Mouse (Mus musculus): Measurements from ENCODE around the gene Grid1. TPM values are rescaled to one million over a fixed set of nuclear protein-coding genes. Genes with fewer than 3 reads are reported as not detected.

Gene Grid1
- 0.26 and 0.36 TPM in 2 replicates for polyA plus RNA-seq (2015; fragmentation: Nextera tagmentation; extraction: Ambion mirVana)

DNA sequence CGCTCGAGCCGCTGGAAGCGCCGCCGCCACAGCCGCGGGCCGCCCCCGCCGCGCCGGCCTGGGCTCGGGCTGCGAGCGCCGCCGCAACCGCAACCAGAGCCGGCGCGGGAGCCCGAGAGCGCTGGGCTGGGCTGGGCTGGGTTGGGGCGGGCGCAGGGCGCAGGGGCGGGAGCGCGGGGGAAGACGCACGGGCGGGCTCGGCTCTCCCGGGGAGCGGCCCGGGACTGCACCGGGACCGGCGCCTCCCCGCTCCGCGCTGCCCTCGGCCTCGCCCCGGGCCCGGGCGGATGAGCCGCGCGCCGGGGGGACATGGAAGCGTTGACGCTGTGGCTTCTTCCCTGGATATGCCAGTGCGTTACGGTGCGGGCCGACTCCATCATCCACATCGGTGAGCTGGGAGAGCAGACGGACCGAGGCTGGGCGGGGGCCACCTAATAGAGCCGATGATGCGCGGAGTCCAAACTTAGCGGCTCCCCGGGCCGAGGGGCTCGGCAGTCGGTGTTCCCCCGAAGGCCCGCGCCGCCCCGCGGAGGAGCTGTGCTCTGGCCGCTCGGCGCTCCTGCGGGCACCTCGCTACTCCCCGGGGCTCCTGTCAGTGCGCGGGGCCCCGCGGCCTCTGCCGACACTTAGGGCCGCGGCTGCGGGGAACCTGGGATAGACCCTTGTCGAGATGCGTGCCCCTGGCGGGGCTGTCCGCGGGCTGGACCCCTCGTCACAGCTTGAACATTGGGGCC lies at the start of gene Grid1:
Gene Grid1 (plus strand): TSS at position 190 of the 734 bp plus-strand sequence.
- H3K9me3 ChIP-seq (replicated peaks; ENCODE audit: control insufficient read depth, low read length), result no peaks in the 10 kb centered on the region

DNA sequence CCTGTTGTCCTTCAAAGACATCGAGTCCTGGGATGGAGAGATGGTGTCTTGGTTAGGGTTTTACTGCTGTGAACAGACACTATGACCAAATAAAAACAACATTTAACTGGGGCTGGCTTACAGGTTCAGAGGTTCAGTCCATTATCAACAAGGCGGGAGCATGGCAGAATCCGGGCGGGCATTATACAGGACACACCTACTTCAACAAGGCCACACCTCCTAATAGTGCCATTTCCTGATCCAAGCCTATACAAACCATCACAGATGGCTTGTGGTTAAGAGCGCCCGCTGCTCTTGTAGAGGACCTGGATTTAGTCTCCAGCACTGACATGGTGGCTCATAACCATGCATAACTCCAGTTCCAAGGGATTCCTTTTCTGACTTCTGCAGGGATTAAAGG lies 49.4 kb upstream of the Grid1 start:
- Histone ChIP-seq H3K4me3 (ENCODE audit: low read length) (no peak overlapping the region), H3K27me3 (ENCODE audit: control insufficient read depth, insufficient read depth, low read length) (peaks cover 7% of the 10 kb centered on the region; the same call in 1 of the 2 replicates), H3K9ac (ENCODE audit: low read length) (no peak overlapping the region), H3K27ac (ENCODE audit: low read length) (no peak overlapping the region), H3K4me1 (ENCODE audit: control insufficient read depth, insufficient read depth, low read length) (peaks cover 6% of the 10 kb centered on the region), H3K36me3 (ENCODE audit: control insufficient read depth, insufficient read depth) (no peaks in the 10 kb centered on the region), H3K4me2 (ENCODE audit: low read depth, low read length) (no peak overlapping the region), H3K9me3 (replicated peaks; ENCODE audit: control insufficient read depth, low read length) (peaks cover 2% of the 10 kb centered on the region; the same call in 1 of the 2 replicates)
- 86% methylated on average over 6 of the region's 6 CpGs for WGBS
- ATAC-seq (replicated peaks; ENCODE audit: extremely low read depth, insufficient read depth, low FRiP score), result no peak

More for the DNA sequence above, at the start of gene Grid1:
- peaks cover 14% of the 10 kb centered on the region; the same call in 1 of the 2 replicates for H3K4me1 ChIP-seq (ENCODE audit: control insufficient read depth, insufficient read depth, low read length)
- no peaks in the 10 kb centered on the region for H3K36me3 ChIP-seq (ENCODE audit: control insufficient read depth, insufficient read depth)
- peak within 1 kb of the TSS; percentile 76 for H3K4me2 ChIP-seq (ENCODE audit: low read depth, low read length)
- peak; percentile 43; the same call in 1 of the 2 replicates for ATAC-seq (replicated peaks; ENCODE audit: extremely low read depth, insufficient read depth, low FRiP score)
- H3K27me3 ChIP-seq (ENCODE audit: control insufficient read depth, insufficient read depth, low read length), result peaks cover 90% of the 10 kb centered on the region
- no peak within 1 kb of the TSS; the same call in 1 of the 2 replicates for H3K9ac ChIP-seq (ENCODE audit: low read length)
- under 1% methylated on average over 58 of the region's 96 CpGs for WGBS
- no peak within 1 kb of the TSS for H3K27ac ChIP-seq (ENCODE audit: low read length)
- H3K4me3 ChIP-seq (ENCODE audit: low read length), result peak within 1 kb of the TSS; percentile 55

DNA sequence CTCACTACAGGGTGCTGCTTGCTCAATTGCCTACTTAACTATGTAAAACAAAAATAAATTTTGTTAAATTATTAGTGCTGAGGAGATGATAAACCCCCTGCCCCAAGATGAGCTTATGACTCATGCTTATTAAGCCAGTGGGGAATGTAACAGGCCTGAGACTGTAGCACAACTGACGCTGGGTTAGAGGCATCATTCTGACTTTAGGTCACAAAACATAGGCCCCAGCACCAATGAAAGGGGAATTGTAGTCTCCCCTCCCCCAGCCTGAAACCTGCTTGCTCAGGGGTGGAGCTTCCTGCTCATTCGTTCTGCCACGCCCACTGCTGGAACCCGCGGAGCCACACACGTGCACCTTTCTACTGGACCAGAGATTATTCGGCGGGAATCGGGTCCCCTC lies 48.3 kb upstream of the Grid1 start:
- peaks cover 10% of the 10 kb centered on the region; the same call in 1 of the 2 replicates for H3K9me3 ChIP-seq (replicated peaks; ENCODE audit: control insufficient read depth, low read length)
- H3K9ac ChIP-seq (ENCODE audit: low read length), result no peak overlapping the region
- H3K4me1 ChIP-seq (ENCODE audit: control insufficient read depth, insufficient read depth, low read length), result peaks cover 6% of the 10 kb centered on the region
- no peak overlapping the region for H3K4me2 ChIP-seq (ENCODE audit: low read depth, low read length)
- 32% methylated on average over 9 of the region's 9 CpGs for WGBS
- H3K36me3 ChIP-seq (ENCODE audit: control insufficient read depth, insufficient read depth), result no peaks in the 10 kb centered on the region
- ATAC-seq (replicated peaks; ENCODE audit: extremely low read depth, insufficient read depth, low FRiP score), result no peak
- no peak overlapping the region for H3K4me3 ChIP-seq (ENCODE audit: low read length)
- H3K27ac ChIP-seq (ENCODE audit: low read length), result no peak overlapping the region
- peaks cover 7% of the 10 kb centered on the region; the same call in 1 of the 2 replicates for H3K27me3 ChIP-seq (ENCODE audit: control insufficient read depth, insufficient read depth, low read length)

DNA sequence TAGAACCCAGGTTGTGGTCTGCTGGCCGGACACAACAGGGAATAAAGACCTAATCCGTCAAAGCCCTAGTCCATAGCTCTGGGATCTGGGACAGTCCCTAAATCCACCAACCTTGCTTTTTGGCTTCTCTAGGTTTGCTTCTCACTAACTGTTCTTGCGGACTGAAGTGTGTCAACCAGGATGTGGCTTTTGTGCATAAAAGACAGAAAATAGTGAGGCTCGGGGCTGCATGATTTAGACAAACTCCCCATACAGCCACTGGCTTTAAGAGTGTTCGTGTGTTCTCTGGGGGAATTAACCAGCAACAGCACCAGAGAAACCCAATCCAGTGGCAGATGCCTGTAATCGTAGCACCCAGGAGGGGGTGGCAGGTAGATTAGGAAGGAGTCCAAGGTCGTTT lies 47.8 kb upstream of the Grid1 start:
- no peak for ATAC-seq (replicated peaks; ENCODE audit: extremely low read depth, insufficient read depth, low FRiP score)
- no peak overlapping the region for H3K4me3 ChIP-seq (ENCODE audit: low read length)
- no peak overlapping the region for H3K9ac ChIP-seq (ENCODE audit: low read length)
- no peak overlapping the region for H3K4me2 ChIP-seq (ENCODE audit: low read depth, low read length)
- H3K27ac ChIP-seq (ENCODE audit: low read length), result no peak overlapping the region
- peaks cover 7% of the 10 kb centered on the region; the same call in 1 of the 2 replicates for H3K27me3 ChIP-seq (ENCODE audit: control insufficient read depth, insufficient read depth, low read length)
- H3K9me3 ChIP-seq (replicated peaks; ENCODE audit: control insufficient read depth, low read length), result peaks cover 10% of the 10 kb centered on the region; the same call in 1 of the 2 replicates
- H3K4me1 ChIP-seq (ENCODE audit: control insufficient read depth, insufficient read depth, low read length), result peaks cover 6% of the 10 kb centered on the region
- 61% methylated on average over 7 of the region's 7 CpGs for WGBS
- H3K36me3 ChIP-seq (ENCODE audit: control insufficient read depth, insufficient read depth), result no peaks in the 10 kb centered on the region

DNA sequence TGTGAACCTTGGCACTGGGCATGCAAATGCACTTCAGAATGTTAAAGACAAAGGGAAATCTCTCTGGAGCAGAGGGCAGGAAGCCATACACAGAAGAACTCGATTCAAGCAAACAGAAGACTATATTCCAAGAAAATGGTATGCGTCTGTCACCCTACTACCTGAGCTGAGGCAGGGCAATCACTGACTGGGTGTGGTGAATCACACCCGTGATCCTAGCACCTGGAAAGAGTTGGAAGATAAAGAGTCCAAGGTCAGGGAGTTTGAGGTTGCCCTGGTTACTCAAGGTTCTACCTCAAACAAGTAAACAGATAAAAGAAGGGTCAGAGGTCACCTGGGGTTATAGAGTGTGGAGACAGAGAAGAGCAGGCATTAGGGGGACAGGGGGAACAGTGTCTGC lies 46.2 kb upstream of the Grid1 start:
- no peak for ATAC-seq (replicated peaks; ENCODE audit: extremely low read depth, insufficient read depth, low FRiP score)

DNA sequence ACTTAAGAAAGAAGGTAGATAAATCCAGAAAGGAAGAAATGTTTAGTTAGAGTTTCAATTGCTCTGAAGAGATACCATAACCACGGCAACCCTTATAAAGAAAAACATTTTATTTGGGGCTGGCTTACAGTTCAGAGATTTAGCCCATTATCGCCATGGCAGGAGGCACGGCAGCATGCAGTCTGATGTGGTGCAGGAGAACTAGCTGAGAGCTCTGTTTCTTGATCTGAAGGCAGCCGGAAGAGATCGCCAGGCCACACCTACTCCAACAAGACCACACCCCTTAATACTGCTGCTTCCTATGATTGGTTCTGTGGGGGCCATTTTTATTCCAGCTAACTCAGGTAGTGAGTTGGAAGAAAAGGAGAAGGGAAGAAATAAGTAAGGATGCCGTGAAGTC lies 45.7 kb upstream of the Grid1 start:
- WGBS, result 69% methylated on average over 6 of the region's 6 CpGs
- Histone ChIP-seq H3K36me3 (ENCODE audit: control insufficient read depth, insufficient read depth) (no peaks in the 10 kb centered on the region), H3K4me2 (ENCODE audit: low read depth, low read length) (no peak overlapping the region), H3K4me3 (ENCODE audit: low read length) (no peak overlapping the region), H3K27me3 (ENCODE audit: control insufficient read depth, insufficient read depth, low read length) (peaks cover 7% of the 10 kb centered on the region; the same call in 1 of the 2 replicates), H3K9ac (ENCODE audit: low read length) (no peak overlapping the region), H3K27ac (ENCODE audit: low read length) (no peak overlapping the region), H3K4me1 (ENCODE audit: control insufficient read depth, insufficient read depth, low read length) (peaks cover 2% of the 10 kb centered on the region; the same call in 1 of the 2 replicates), H3K9me3 (replicated peaks; ENCODE audit: control insufficient read depth, low read length) (peaks cover 10% of the 10 kb centered on the region; the same call in 1 of the 2 replicates)
- ATAC-seq (replicated peaks; ENCODE audit: extremely low read depth, insufficient read depth, low FRiP score), result no peak

More for the DNA sequence above, 46.2 kb upstream of the Grid1 start:
- Histone ChIP-seq H3K4me2 (ENCODE audit: low read depth, low read length) (no peak overlapping the region), H3K9me3 (replicated peaks; ENCODE audit: control insufficient read depth, low read length) (peaks cover 10% of the 10 kb centered on the region; the same call in 1 of the 2 replicates), H3K9ac (ENCODE audit: low read length) (no peak overlapping the region), H3K27me3 (ENCODE audit: control insufficient read depth, insufficient read depth, low read length) (peaks cover 7% of the 10 kb centered on the region; the same call in 1 of the 2 replicates), H3K27ac (ENCODE audit: low read length) (no peak overlapping the region), H3K4me3 (ENCODE audit: low read length) (no peak overlapping the region), H3K36me3 (ENCODE audit: control insufficient read depth, insufficient read depth) (no peaks in the 10 kb centered on the region), H3K4me1 (ENCODE audit: control insufficient read depth, insufficient read depth, low read length) (peaks cover 3% of the 10 kb centered on the region)
- WGBS, result 70% methylated on average over 3 of the region's 3 CpGs

DNA sequence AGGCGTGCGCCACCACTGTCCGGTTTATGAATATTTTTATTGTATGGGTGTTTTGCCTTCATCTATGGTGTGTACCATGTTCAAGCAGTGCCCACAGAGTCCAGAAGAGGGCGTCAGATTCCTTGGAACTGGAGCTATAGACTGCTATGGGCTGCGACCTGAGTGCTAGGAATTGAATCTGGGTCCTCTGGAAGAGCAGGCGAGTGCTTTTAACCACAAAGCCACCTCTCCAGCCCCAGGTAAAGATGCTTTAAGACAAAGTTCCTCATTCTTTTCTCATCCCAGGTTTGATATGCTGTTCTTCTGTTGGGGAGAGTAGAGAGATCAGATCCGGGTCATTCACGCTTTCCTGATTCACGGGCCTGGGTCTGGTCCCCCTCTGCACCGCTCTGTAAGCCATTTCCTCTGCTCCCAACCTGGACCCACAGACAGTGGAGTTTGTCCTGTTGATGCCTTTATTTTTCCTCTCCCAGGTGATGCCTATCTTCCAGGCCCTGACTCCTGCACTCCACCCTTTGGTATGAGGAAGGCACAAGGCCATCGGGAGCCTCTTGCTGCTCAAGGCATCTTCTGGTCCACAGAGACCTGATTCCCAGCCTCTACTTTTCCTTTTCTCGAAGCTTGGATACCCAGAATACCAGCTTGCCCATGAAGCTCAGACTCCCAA lies 43.1 kb upstream of the Grid1 start:
- Histone ChIP-seq H3K4me1 (ENCODE audit: control insufficient read depth, insufficient read depth, low read length) (no peaks in the 10 kb centered on the region), H3K9me3 (replicated peaks; ENCODE audit: control insufficient read depth, low read length) (peaks cover 10% of the 10 kb centered on the region; the same call in 1 of the 2 replicates), H3K4me2 (ENCODE audit: low read depth, low read length) (no peak overlapping the region), H3K27ac (ENCODE audit: low read length) (no peak overlapping the region), H3K9ac (ENCODE audit: low read length) (no peak overlapping the region), H3K36me3 (ENCODE audit: control insufficient read depth, insufficient read depth) (no peaks in the 10 kb centered on the region), H3K4me3 (ENCODE audit: low read length) (no peak overlapping the region), H3K27me3 (ENCODE audit: control insufficient read depth, insufficient read depth, low read length) (no peaks in the 10 kb centered on the region)
- WGBS, result 86% methylated on average over 12 of the region's 12 CpGs
- no peak for ATAC-seq (replicated peaks; ENCODE audit: extremely low read depth, insufficient read depth, low FRiP score)

DNA sequence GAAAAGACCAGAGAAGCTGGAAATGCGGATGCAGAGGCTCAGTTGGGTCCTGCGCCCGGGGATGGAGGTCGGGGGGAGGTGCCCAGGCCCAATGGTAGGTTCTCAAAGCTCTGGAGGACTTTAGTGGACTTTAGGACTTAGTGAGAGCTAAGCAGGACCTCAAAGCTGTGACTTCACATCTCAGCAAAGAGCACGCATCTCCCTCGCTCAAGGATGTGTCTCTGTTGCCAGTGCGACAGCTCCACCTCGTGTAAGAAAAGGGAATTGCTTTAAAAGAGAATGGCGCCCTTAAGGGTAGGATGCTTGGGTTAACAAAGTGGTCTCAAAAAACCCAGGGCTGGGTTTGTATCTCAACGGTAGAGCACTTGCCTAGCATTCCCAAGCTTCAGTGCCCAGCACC lies 42.1 kb upstream of the Grid1 start:
- Histone ChIP-seq H3K27me3 (ENCODE audit: control insufficient read depth, insufficient read depth, low read length) (no peaks in the 10 kb centered on the region), H3K9ac (ENCODE audit: low read length) (no peak overlapping the region), H3K4me1 (ENCODE audit: control insufficient read depth, insufficient read depth, low read length) (no peaks in the 10 kb centered on the region), H3K36me3 (ENCODE audit: control insufficient read depth, insufficient read depth) (no peaks in the 10 kb centered on the region), H3K4me3 (ENCODE audit: low read length) (no peak overlapping the region), H3K9me3 (replicated peaks; ENCODE audit: control insufficient read depth, low read length) (peaks cover 10% of the 10 kb centered on the region; the same call in 1 of the 2 replicates), H3K27ac (ENCODE audit: low read length) (no peak overlapping the region), H3K4me2 (ENCODE audit: low read depth, low read length) (no peak overlapping the region)
- peak; percentile 50; the same call in 1 of the 2 replicates for ATAC-seq (replicated peaks; ENCODE audit: extremely low read depth, insufficient read depth, low FRiP score)
- WGBS, result 15% methylated on average over 10 of the region's 10 CpGs

DNA sequence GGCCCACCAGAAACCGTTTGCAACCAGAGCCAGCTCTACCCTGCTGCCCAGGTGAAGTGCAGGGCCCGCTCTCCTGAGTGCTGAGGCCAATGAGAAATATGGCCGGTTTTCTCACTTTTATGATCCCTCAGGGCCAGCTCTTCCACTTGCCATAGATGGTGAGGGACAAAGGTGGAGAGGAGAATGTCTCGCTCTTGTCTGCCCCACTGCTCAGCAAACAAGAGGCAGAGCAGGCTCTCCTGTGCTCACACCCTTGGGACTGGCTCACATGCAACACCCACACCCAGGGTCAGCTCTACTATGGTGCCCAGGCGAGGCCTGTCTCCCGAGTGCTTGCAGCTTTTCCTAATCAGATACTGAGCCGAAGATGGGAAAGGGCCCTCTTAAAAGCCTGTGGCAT lies 41.1 kb upstream of the Grid1 start:
- H3K4me3 ChIP-seq (ENCODE audit: low read length), result no peak overlapping the region
- no peaks in the 10 kb centered on the region for H3K27me3 ChIP-seq (ENCODE audit: control insufficient read depth, insufficient read depth, low read length)
- no peak overlapping the region for H3K4me2 ChIP-seq (ENCODE audit: low read depth, low read length)
- H3K27ac ChIP-seq (ENCODE audit: low read length), result no peak overlapping the region
- 75% methylated on average over 7 of the region's 7 CpGs for WGBS
- no peak for ATAC-seq (replicated peaks; ENCODE audit: extremely low read depth, insufficient read depth, low FRiP score)
- H3K9me3 ChIP-seq (replicated peaks; ENCODE audit: control insufficient read depth, low read length), result peaks cover 10% of the 10 kb centered on the region; the same call in 1 of the 2 replicates
- H3K36me3 ChIP-seq (ENCODE audit: control insufficient read depth, insufficient read depth), result no peaks in the 10 kb centered on the region
- H3K4me1 ChIP-seq (ENCODE audit: control insufficient read depth, insufficient read depth, low read length), result no peaks in the 10 kb centered on the region
- H3K9ac ChIP-seq (ENCODE audit: low read length), result no peak overlapping the region
